Mouse (Mus musculus): ENCODE results near the gene Wtip.

- no peak for TF ChIP-seq GABPA (IDR thresholded peaks at IDR 0.05; ENCODE audit: insufficient replicate concordance, low read depth, low read length)
- peak; percentile 23 to 67; a peak in 3 of 4 replicates for TF ChIP-seq CTCF (conservative IDR thresholded peaks at IDR 0.05 in 1 of 2, IDR thresholded peaks at IDR 0.05 in 1 of 2; ENCODE audit: low read depth in 2 of 2, low read length in 2 of 2)
- TF ChIP-seq ETS1 (conservative IDR thresholded peaks at IDR 0.05; ENCODE audit: low read depth, low read length), result no peak
- TF ChIP-seq POLR2A (IDR thresholded peaks at IDR 0.05; ENCODE audit: low read depth, low read length), result no peak
- TF ChIP-seq USF2 (conservative IDR thresholded peaks at IDR 0.05; ENCODE audit: low read depth, low read length), result no peak
- no peak for TF ChIP-seq MAX (IDR thresholded peaks at IDR 0.05; ENCODE audit: low read length)
- TF ChIP-seq CHD2 (IDR thresholded peaks at IDR 0.05; ENCODE audit: low read length), result no peak
- no peak for TF ChIP-seq TCF12 (IDR thresholded peaks at IDR 0.05; ENCODE audit: low read depth, low read length)
- TF ChIP-seq SMC3 (IDR thresholded peaks at IDR 0.05; ENCODE audit: low read depth, low read length), result no peak
- TF ChIP-seq HCFC1 (IDR thresholded peaks at IDR 0.05; ENCODE audit: low read depth, low read length), result no peak; the same call in 1 of the 2 replicates
These were observed 33.8 kb upstream of the Wtip start for GRCm38 (mm10) chr7:34166850-34167249.
